Mouse (Mus musculus) layer of hippocampus, postnatal 14 days (tissue): ENCODE measurements at regions not wholly inside any gene's neighbourhood (a gene's known extent, or its start where the extent isn't known, plus 50 kb on each side); places are given as distances from the start of the nearest gene placed in this dataset.
A peak's percentile ranks its signal among the peaks of the same experiment; 100 is the strongest.

Experiments
- DNase-seq, 2 experiments: peaks; one replicate each; pipeline ENCODE4 v3.0.0; 2021 to 2022; ENCODE audit warnings: low spot score in 2 of 2, mixed read lengths in 1 of 2

- DNase-seq: no peak
Measured at GRCm38 (mm10) chr11:112546162-112546561, 235.9 kb upstream of the Sox9 start.

GRCm38 (mm10) chr11:112552838-112553237, 229.2 kb upstream of the Sox9 start:
- DNase-seq: no peak

DNA sequence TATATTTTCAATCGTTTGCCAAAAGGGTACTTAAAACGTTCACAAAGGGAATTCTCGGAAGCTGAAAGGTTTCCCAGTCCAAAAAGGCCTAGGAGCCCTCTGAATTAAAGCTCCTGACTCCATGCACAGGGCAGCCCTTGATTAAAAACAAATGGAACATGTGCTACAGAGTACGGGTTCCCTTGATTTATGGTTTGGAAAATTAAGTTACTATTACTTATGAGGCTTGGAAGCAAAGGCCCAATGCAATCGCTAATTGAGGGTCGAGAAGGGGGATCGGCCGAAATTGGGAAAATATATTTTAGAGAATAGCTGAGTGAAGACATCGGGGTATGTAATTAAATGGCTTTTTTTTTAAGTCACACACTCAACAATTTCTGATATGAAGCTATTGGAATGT, 219.0 kb upstream of the Sox9 start:
- no peak for DNase-seq

- DNase-seq: peak; percentile 17 to 81
Measured at GRCm38 (mm10) chr11:112564706-112565215, 217.3 kb upstream of the Sox9 start.

- no peak for DNase-seq
Measured at GRCm38 (mm10) chr11:112566071-112566470, 216.0 kb upstream of the Sox9 start.

GRCm38 (mm10) chr11:112587386-112587785, 194.6 kb upstream of the Sox9 start:
- DNase-seq: no peak

GRCm38 (mm10) chr11:112588088-112588487, 193.9 kb upstream of the Sox9 start:
- DNase-seq: no peak

DNA sequence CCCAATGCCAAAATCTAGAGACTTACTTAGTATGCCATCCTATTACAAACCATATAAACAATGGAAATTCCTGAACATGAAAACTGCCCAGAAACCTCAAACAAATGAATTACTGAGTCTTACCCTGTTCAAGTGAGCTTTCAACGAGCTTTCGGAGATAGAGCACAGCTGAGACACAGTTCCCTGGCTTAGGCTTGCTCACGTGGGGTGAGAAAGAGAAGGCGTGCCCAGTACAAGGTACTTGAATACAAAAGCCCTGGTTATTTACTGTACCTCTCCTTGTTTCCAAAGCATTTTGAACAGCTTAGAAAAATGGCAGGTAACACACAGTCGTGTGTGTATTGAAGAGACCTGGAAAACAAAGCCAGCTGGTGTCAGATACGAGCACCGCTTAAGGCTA, 191.8 kb upstream of the Sox9 start:
- DNase-seq: no peak

DNA sequence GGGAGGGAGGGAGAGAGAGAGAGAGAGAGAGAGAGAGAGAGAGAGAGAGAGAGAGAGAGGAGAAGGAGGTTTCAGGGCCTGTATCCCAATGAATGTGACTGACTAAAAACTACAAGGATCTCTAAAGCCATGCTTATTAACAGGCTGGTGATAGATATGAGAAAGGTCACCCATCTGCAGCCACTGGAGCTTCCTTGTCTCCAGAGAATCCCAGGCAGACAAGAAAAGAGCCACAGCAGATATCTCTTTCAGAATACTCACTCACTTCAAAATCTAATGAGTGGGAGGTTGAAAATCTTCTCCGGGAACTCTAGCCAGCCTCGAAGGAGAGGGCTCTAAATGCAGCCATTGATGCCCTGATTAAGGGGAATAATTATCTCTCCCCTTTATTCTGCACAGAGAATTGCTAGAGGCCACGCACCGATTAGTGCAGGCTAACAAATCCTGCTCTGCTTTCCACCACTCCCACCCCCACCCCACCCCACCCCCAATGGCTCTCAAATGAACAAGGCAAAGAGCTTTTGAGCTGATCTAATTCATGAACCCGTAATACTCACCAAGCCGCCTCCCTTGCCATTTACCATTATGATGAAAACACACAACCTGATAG, 189.5 kb upstream of the Sox9 start:
- DNase-seq: peak in 1 of 2 experiments; percentile 1

DNA sequence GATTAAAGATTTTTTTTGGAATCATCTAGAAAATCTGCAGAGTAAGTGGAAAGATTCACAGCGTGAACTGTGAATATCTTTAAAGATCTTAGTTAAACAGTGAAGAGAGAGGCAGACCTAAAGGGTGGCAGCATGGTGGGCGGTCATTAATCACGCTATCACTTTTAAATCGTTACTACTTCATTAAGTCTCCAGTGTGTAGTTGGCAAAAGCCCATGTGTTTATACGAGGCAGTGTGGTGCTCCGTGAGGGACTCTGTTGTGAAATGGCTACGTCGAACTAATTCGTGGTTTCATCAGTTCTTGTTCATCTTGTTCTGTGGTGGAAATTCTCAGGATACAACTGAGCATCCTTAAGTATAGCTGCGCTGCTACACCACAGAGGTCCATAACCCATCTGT, 188.2 kb upstream of the Sox9 start:
- no peak for DNase-seq

- DNase-seq: no peak
Measured at GRCm38 (mm10) chr11:112607359-112607758, 174.7 kb upstream of the Sox9 start.

- no peak for DNase-seq
Measured at GRCm38 (mm10) chr11:112609277-112609676, 172.7 kb upstream of the Sox9 start.

DNA sequence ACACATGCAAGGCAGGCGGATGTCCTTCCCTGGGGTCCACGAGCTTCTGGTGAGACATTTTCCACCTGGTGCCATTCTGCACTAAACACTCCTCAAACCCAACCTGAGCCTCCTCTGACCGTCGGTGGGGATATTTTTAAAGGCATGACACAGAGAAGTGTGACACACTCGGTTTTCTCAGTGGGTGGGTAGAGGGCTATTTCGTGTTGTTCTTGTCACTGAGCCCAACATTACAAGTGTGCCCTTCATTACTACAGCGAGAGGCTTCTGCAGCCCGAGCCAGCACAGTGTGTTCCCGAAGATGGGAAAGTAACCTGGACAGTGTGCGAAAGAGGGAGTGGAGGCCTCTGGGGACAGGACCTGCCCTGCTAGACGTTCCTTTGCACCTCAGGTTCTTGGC, 171.0 kb upstream of the Sox9 start:
- no peak for DNase-seq

DNA sequence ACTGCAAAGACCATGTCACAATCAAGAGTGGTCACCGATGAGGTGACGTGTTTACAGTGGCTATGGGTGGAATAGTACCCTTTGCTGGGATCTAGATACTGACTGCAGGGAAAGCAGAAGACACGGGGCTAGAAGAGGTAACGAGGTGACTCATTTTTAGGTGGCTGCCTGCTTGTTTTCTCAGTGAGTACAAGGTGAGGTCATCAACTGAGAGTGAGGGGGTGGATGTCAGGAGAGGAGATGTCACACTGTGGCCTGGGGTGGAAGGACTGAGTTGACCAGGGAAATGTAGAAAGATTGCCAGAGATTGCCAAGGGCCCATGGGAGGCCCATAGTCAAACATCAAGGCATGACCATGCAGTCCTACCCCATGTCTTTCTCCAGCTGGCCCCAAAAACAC, 166.4 kb upstream of the Sox9 start:
- no peak for DNase-seq

GRCm38 (mm10) chr11:112616942-112617341, 165.1 kb upstream of the Sox9 start:
- DNase-seq: peak in 1 of 2 experiments; percentile 10

DNA sequence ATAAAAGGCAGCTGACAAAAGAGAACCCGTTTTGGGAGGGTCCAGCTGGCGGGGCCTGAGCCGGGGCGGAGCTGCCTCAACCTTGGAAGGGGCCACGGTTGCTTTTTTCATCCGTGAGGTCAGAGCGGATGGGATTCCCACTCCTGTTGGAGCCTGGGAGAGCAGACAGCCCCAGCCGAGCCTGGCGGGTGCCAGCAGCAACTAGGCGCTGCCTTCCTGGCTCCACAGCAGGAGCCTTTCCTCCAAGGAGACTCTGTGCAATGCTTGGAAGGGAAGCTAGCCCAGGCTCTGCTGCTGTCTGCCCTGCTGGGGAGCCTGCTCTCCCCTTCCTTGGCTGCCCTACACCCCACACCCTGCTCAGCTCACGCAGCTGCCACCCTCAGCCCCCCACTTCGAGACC, 161.1 kb upstream of the Sox9 start:
- peak; percentile 10 to 19 for DNase-seq

- no peak for DNase-seq
Measured at GRCm38 (mm10) chr11:112621385-112622120, 160.5 kb upstream of the Sox9 start.

DNA sequence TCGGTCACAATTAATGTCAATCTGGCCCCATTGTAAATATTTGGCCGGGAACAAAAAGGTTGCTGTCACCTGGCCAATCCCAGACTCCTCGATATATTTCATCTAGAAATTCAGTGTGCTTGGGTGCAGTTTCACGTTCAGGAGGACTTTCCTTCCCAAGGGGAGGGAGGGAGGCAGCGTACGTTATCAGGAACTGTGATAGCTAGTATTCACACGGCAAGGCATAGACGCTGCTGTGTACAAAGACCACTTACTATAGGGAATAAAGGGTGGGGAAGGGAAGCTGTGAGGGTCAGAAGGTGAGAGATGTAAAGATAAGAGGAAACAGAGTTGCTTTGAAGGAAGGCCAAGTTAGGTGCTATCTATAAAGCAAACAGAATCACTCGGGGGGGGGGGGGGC, 132.7 kb upstream of the Sox9 start:
- DNase-seq: no peak

DNA sequence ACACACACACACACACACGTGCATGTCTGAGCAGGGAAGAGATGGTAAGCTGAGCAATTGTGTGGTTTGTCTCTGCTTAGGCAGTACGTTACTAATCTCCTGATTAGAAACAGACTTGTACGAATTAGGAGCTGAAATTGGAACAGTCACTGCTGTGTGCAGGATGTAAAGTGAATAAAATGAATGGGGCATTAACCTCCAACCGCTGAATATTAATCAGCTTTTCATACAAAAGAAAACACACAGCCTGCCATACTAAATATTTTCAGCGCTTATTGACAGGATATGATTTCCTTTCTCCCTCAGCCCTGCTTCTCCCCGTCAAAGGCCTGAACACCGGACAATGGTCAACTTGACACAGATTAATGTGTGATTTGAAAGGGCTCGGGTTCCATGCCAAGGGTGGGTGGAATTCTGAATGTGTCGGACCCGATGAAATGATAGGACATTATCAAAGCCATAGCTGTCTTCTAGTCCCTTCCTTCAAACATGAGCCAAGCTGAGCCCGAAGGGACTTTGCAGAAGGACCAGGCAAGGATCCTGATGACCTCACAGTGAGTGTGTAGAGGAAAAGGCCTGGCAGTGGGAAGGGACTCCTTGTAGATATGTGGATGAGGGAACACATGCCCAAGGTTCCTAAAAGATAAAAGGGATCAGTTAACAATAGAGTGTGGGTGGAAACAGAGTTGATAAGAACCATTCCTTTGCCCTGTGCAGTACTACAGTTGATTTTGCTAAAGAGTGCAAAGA, 124.4 kb upstream of the Sox9 start:
- no peak for DNase-seq

DNA sequence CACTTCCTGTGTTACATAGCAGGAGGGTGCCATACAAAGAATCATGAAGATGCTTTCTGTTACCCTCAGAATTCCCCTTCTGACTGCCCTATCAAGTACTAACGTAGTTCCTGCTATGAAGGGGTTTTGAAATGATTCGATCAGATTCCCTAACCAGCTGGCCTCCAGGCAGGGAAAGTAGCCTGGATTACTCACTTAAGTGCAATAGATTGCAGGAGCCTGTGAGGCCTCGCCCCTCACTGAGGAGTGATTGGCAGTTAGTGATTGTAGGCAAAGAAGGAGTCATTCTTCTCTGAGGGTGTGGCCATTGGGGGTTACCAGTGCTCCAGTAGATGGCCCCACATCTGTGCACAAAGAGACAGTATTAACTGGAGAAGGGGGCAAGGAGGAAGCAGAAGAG, 122.1 kb upstream of the Sox9 start:
- no peak for DNase-seq

GRCm38 (mm10) chr11:112661426-112661825, 120.6 kb upstream of the Sox9 start:
- DNase-seq: no peak

GRCm38 (mm10) chr11:112667311-112667710, 114.7 kb upstream of the Sox9 start:
- no peak for DNase-seq
